Mouse (Mus musculus): ENCODE data around the gene Ciao2a.

Gene Ciao2a

DNA sequence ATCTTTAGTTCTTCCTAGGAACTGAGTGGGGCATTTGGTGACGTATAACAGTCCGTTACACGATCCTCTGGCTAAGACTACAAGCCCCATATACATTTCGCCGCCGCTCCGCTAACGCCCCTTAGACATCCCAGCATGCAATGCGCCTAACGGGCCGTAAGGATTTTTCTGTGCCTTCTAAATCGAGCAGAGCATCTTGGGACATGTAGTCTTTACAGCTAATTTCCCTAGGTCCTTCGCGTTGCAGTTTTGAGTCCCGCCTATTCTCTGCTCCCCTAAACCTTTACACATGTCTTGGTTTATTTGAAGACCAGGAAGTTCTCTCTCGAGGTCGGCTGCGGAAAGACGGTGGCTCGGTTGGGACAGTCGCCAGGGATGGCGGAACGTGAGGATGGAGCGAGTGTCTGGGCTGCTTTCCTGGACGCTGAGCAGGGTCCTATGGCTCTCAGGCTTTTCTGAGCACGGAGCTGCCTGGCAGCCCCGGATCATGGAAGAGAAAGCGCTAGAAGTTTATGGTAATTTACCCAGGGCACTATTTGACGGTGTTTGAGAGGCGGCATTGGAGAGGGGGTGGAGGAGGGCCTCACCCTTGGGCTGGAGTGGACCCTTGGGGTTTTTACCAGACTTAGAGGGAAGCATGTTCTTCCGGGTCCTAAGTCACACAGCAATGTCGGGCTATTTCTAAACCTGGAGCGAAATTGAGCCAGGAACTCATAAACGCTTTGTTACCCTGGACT lies at the start of gene Ciao2a, which contains the start of gene Snx1:
Gene Ciao2a (plus strand): TSS at position 156 of the 737 bp plus-strand sequence.
Gene Snx1 (minus strand): TSS at position 132 of the 737 bp plus-strand sequence.
- peak; percentile 77 for DNase-seq (ENCODE audit: low spot score)

DNA sequence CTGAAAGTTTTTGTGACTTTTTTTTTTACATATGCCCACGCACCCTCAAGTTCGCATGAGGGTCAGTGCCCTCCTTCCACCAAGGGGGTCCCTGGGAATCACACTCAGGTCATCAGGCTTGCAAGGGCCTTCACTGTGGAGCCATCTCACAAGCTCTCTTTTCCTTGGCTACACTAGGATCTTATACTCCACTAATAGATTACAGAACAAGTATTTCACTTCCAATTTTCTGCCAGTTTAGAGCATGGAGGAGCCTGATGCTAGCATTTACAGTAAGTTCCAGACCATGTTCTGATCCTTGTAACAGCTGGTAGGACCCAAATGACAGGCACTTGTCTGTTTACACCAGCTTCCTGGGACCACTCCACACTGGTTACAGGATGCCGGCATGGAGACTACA lies 48.3 kb upstream of the Ciao2a start:
- no peak for DNase-seq (ENCODE audit: low spot score)

DNA sequence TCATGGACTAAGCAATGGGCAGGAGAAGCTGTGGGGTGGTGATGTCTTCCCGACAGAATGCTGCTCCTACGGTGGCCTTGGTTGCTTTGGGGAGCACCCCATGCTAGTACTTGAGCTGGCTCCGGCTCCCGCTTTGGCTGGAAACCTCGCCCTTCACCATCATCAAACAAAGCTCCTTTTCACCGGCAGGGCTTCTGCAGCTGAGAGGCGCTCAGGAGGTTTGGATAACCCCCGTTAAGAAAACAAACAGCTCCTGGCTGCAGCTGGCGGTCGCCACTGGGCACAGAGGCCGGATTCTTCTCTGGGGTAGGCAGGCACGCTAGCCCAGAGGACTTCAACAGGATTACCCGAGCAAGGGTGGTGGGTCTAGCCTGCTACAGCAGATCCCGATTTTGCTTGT lies 47.9 kb upstream of the Ciao2a start:
- DNase-seq (ENCODE audit: low spot score), result no peak

DNA sequence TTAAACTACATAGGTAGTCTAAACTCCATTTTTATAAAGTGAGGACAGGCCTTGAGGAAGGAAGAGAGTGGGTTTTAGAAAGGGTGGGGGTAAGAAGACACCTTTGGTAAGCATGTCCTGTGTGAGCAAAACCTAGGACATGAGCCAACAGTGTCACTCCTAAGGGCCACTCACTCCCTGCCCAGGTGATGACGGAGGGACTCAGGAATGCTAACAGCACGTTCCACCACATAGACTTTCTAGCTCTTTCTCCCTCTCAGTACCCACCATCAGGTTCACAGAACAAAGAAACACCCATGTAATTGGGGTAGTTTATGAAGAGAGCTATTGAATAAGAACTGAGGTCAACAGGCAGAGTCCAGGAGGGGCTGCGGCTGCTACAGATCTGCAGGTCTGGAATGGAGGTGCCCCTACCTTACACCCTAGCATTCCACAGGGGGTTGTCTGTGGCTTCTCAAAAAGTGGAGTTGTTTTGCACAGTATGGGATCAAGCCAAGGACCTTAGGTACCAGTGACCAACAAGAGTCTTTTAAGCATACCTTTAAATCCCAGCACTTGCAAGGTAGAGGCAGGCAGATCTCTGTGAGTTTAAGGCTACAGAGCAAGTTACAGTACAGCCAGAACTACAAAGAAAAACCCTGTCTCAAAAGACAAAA lies 45.5 kb upstream of the Ciao2a start:
- no peak for DNase-seq (ENCODE audit: low spot score)

DNA sequence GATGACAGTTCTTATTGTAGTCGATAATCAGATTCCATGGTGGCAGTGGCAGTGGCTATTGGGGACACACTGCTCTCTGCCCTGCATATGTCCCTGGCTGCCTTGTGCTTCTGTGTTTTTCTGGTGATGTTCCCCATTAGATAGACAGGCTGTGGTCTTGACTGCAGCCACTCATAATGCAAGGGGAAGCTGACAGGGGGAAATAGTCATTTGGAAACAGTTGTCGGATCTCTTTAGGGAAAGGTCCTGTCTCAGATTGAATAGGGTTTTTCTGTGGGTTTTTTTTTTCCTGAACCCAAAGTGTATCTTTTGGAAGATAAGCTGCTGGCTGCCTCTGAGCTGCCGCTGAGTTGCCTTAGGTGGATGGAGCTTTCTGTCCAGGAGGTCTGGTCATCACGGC lies 44.4 kb upstream of the Ciao2a start:
- no peak for DNase-seq (ENCODE audit: low spot score)

DNA sequence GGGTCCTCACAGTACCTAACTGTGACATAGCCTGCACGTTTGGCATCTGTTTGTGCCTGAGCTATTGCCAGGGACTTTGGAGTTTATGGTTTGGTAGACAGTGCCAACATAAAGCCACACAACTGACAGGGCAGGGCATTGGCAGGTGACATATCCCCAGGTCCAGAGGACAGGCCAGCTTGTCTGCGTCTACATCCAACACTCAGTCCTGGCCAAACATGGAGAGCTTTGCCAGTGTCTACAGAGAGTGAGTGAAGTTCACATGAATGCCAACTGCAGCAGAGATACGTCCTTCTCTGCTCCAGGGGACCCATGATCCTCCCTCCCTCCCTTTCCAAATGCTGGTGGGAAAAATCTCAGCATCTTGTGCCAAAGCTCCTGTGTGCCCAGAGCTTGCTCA lies 42.2 kb upstream of the Ciao2a start:
- no peak for DNase-seq (ENCODE audit: low spot score)

DNA sequence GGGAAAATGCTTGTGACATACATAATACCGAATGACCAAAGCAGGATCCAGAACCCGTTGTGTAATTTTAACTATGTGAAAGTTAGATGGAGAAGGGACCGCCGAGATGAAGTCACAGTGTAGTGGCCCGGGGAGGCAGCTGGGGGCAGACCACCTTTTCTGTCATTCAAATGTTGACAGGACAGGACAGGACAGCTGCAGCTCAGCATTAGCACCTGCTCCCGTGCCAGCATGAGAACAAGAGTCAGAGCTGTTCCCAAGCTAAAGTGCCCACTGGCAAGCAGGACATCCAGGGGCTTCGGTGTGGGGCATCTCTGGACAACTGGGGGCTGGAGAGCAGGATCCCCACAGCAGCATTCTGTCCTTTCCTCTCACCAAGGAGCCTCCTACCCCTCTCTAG lies 39.3 kb upstream of the Ciao2a start:
- no peak for DNase-seq (ENCODE audit: low spot score)

DNA sequence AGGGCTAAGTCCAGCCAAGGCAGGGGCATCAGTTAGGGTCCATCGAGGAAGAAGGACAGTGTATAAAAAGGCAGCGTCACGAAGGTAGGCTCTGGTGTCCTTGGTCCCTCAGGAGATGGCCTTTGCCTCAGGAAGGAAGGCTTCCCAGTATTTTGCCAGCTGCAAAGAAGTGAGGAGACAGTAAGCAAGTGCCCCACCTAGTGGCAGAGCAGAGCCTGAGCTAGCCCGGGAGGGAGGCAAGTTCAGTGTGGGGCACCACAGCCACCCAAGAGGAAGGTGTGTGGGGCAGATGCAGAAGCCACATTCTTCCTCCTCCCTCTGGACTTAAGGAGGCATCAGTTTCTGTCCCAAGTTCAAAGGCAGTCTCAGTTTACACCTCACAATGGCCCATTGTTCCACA lies 38.0 kb upstream of the Ciao2a start:
- peak; percentile 31 for DNase-seq (ENCODE audit: low spot score)

DNA sequence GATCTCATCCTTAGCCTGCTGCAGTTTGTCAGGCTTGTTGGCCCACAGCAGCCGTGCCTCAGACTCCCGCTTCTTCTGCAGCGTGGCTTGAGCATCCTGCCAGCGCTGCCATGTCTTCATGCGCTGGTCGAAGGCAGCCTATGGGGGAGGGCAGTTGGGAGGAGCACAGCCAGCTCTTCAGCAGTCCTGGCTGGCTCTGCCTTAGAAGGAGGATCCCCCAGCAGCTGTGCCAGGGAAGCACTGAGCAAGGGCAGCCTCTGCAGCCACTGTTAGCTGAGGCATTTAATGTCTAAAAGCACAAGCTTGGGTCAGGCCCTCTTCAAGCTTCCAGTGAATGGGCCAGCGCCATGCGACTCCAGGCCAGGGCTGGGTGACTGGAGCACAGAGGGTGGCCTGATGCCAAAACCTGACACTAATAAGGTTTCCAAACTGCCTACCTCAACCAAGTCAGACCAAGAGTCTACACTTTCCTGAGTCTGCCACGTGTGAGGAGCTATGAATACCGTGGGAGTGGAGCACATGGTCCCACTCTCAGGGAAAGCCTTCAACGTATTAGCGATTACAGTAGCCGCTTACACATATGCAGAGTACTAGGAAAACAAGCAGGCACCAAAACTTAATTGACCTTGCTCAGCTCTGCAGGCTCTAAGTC lies 35.7 kb upstream of the Ciao2a start:
- no peak for DNase-seq (ENCODE audit: low spot score)

DNA sequence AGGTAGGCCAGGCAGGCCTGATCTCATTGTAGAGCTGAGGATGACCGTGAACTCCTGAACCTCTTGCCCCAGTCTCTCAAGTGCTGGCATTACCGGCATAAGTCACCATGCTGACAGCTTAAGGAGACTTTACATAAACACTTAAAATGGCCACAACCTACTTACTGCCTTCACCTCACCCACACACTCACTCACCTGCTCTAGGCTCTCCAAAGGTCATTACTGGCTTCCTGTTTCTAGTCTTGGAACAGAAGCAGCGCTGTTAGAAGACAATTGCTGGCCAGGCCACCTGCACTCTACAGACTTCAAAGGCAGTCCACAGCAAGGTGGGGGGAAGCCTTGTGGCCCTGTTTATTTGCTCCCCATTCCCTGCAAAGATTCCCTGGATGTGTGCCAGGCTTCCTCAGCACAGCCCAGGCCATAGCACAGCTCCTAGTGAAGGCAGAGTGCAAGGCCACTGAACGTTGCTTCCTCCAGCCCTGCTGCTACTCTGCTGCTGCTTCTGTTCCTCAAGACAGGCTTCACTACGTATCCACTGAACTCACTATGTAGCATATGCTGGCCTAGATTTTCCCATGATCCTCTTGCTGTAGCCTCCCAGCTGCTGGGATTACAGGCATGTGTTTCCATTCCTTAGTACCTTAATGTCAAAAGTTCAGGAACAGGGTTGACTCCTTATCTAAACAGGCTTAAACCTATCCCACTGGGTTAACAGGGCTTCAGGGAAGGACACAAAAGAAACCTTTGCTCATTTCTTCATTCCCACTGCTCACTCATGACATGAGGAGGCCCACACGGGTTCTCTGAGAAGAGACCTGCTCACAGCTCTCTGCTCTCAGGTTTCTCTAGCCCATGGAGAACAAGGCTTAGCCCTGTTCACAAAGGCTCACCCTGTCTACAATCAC lies 34.8 kb upstream of the Ciao2a start:
- DNase-seq (ENCODE audit: low spot score), result no peak

DNA sequence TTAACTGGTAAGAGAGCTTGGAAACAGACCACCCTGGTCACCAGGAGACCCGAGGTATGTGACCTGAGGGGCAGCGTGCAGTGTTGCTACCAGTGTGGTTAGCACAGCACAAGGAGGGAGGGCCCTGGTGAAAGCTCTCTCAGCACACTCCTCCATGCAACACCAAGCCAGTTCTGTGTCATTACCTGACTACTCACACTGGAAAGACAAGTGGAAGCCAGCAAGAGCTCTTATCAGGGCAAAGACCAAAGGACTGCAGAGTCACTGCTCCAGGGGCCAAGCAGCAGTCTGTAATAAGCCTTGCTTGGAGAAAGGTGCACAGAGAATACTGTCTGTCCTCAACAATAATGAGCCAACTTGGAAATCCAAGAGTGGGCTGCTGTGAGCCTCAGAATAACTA lies 33.7 kb upstream of the Ciao2a start:
- no peak for DNase-seq (ENCODE audit: low spot score)

DNA sequence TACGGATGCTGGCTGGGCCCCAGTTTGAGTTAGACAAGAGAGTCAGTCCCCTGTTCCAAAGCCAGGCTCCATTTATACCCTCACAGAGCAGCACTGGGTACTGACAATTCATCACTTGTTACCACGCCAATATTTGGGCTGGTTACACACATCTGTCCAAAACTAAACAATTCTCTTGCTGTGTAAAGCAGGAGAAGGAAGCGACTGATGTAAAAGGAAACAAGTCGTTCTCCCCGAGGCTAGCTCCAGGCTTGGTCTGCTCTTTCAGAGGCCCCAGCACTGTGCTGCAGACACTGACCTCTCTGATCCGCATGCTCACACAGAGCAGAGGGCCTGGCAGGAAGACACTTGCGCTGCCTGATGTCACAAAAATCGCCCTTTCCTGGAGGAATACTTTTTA lies 24.8 kb upstream of the Ciao2a start:
- DNase-seq (ENCODE audit: low spot score), result no peak

DNA sequence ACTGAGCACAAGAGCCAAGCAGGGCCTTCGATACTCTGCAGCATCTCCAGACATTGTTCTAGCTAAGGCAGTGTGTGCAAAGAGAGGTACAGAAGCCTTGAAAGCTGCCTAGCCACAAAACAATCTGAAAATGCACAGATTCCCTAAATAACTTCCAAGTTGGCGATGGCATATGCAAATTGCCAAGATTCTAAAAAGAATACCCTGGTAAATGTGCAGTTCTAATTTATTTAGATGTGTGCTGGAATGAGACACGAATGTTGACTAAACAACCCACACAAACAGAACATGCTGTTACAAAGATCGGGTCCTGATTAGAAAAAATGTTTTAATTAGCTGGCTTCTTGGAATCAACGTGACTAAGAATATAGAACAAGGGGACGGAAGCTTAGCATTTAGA lies 23.7 kb upstream of the Ciao2a start:
- DNase-seq (ENCODE audit: low spot score), result no peak

DNA sequence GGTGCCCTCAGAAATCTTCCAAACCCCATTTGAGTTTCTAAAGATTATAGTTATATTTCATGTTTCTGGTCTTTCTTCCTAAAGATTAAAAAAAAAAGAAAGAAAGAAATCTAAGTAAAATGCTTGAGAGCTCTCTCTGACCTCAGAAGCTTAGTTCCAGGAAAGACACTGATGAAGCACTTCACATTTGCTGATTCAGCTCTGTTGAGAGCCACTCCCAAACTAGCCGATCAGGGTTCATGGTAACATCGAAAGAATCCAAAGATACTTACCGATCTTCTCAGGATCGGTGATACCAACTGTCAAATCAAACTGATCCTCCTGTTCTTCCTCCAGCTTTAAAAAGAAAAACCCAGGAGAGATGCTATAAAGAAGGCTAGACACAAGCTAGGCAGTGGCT lies 21.8 kb upstream of the Ciao2a start:
- DNase-seq (ENCODE audit: low spot score), result no peak

DNA sequence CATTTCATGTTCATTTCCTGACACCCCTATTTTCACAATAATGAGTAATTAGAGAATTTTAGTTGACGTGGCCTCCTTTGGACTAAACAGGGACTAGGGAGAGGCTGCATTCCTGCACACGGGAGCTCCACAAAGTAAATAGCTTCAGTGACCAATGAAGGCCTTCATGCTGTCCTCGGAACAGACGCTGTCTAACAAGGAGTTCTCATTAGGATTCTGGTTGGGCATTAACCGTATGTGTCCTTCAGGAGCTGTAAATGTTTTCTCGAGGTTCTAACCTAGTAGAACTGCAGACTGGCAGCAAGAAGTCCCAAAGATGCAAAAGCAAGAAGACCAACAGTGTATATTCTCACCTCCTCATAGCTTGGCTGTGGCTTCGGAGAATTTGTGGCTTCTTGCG lies 21.2 kb upstream of the Ciao2a start:
- DNase-seq (ENCODE audit: low spot score), result no peak

DNA sequence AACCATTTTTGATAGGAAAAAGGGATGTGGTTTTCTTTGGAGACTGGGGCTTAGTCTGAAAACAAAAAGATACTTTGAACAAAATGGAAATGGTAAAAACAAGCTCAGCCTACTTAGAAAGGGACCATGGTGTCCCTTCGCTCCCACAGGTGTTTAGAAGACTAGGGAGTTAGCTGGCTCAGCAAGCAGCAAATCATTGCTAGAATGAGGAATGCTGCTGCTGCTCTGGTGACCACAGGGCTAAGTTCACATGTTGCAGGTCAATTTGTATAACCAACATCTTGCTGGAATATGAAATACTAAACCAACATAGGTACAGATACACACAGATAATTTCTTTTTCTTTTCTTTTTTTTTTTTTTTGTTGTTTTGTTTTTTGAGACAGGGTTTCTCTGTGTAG lies 16.8 kb upstream of the Ciao2a start:
- DNase-seq (ENCODE audit: low spot score), result no peak

DNA sequence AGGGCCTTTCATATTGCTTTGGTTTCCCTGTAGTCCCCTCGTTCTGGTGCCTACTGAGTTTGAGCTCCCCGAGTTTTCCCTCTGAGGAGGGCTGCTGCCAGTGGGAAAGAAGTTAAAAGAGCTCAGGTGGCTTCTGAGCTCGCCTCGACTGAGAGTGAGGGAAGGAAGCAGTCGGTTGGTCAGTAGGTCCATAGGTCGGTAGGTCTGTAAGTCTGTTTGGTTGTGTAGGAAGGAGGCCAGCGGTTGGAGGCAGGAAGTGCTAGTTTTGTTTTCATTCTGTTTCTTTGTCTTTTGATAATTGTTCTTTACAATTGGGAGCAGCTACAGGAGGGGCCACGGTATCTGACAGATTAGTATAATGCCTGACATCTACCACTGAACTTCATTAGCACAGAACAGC lies 16.3 kb upstream of the Ciao2a start:
- no peak for DNase-seq (ENCODE audit: low spot score)

DNA sequence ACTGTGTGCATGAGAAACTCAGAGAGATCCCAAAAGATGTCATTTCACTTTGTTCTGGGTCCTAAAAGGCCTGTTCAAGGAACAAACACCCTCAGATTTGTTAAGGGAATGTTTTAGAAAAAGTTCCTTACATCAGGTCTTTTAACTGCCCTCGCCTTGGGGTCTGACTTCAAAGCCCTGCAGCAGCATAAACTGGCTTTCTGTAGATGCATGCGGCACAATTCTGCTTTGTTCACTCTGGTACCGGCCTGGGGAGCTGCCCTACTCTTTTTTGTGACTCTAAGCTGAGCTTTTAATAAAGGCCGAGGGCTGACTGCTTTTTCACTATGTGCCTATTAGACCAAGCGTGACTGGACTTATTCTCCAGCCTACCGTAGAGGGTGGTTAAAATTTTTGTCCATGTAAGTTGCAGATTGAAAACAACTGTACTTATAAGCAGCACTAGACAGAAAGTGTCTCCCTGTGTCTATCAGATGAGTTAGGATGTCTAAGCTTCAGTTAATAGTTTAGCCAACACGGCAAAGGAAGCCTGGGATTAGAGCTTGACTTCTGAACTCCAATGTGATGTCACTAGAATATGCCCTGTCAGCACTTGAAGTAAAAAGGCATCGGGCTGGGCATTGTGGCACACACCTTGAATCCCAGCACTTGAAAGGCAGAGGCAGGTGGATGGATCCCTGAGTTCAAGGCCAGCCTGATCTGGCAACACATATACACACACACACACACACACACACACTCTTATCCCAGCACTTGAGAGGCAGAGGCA lies 15.6 kb upstream of the Ciao2a start:
- no peak for DNase-seq (ENCODE audit: low spot score)

DNA sequence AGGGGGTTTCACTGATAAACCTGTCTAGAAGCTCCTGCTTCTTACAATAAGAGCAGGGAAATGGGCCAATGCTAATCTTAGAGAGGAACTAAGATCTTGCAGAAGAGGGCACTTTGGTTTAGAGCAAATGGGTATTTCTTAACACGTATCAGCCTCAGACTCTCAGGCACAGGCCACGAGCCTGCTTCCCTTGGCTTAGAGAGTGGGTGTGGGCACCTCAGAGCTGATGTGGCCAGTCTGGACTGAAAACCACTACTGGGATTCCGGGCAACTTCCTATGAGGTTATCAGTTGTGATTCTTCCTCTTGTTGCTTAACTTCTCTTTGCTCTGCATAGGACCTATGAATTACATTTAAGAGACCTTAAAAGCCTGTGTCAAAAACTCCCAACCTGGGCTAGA lies 12.1 kb upstream of the Ciao2a start:
- no peak for DNase-seq (ENCODE audit: low spot score)

DNA sequence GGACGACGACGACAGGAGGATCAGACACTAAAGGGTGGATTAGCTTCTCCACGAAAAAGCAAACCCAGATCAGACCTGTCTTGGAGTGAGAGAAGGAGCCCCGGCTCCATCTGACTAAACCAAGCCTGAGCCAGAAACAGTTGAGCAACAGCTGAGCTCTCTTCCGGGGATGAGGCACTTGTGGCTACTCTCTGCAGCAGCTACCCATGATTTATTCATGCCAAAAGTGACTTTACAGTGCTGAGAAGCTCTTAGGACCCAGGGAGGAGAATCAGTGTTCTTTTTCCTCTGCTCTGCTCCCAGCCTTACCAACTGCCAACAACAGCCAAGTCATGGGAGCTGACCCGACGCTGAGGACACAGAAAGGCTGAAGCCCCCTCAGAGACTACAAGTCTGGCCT lies 9.5 kb upstream of the Ciao2a start:
- DNase-seq (ENCODE audit: low spot score), result no peak

DNA sequence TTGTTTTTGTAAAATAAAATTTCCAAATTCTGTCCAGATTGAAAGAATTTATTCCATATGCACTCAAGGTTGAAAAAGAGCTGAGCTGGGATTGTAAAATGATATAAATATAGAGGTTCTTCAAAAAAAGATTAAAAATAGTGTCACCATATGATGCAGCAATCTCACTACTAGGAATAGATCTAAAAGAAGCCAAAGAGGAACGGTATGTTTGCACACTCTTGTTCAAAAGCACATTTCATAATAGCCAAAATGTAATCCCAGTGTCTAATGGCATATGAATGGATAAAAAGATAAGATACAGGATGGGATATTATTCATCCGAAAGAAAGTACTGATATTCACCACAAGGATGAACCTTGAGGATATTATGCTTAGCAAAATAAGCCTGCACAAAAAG lies 6.9 kb upstream of the Ciao2a start:
- no peak for DNase-seq (ENCODE audit: low spot score)

DNA sequence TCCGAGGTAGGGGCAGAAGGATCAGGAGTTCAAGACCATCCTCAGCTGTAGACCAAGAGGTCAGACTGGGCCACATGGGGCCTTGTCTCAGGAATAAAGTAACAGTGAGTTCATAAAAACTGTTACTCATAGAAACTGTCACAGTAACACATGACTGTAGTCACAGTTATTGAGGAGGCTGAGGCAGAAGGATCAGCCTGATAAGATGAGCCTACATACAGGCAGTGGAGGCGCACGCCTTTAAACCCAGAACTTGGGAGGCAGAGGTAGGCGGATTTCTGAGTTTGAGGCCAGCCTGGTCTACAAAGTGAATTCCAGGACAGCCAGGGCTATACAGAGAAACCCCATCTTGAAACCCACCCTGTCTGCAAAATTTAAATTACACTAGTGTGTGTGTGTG lies 6.3 kb upstream of the Ciao2a start:
- no peak for DNase-seq (ENCODE audit: low spot score)

All from urinary bladder, postnatal 25 days (tissue).